Mouse (Mus musculus) lung, adult 2 months (tissue): ENCODE data around the gene Fzd4.

Source experiments
- CTCF ChIP-seq: fragments of 200-500 bp; IDR thresholded peaks from 2 replicates; pipeline ENCODE4 v1.5.1; 2011; ENCODE audit warnings: mild to moderate bottlenecking, low read length, control low read depth; ENCODE audit not compliant: insufficient read depth
- POLR2A ChIP-seq: fragments of 200-500 bp; IDR thresholded peaks from 2 replicates; pipeline ENCODE4 v1.6.1; 2011; ENCODE audit warnings: low read depth, mild to moderate bottlenecking, control low read depth, low read length, borderline replicate concordance; ENCODE audit errors: extremely low read depth

DNA sequence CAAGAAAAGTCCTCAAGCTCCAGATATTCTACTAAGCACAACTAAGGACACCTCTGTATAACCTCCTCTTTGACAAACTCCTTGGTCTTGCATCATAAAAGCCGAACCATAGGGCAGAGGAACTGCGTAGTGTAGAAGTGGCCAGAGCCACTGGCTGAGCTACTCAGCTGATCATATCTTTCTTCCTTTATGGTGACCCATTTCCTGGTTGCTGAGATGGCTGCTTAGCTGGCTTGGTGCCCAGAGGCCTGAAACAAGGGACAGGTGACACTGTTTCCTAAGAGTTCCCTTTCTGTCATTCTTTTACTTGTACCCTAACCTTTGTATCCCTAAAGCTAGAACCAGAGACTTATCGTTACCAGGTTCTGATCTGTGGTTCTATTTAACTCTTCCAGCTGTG, 7.2 kb downstream of the Fzd4 start:
- TF ChIP-seq CTCF (no peak), POLR2A (no peak)
